Mouse (Mus musculus): Measurements from ENCODE around the gene Apobec3.
"Not testable (repeated sequence)": the region's sequence is repeated elsewhere in the genome, so short reads cannot be mapped to it uniquely, and the experiment has no call there.

Apobec3 gene

GRCm38 (mm10) chr15:79929734-79930133, 38.3 kb downstream of the Apobec3 start:
- no peak for DNase-seq

GRCm38 (mm10) chr15:79931496-79932141, 40.2 kb downstream of the Apobec3 start:
- peak; percentile 43 for DNase-seq

DNA sequence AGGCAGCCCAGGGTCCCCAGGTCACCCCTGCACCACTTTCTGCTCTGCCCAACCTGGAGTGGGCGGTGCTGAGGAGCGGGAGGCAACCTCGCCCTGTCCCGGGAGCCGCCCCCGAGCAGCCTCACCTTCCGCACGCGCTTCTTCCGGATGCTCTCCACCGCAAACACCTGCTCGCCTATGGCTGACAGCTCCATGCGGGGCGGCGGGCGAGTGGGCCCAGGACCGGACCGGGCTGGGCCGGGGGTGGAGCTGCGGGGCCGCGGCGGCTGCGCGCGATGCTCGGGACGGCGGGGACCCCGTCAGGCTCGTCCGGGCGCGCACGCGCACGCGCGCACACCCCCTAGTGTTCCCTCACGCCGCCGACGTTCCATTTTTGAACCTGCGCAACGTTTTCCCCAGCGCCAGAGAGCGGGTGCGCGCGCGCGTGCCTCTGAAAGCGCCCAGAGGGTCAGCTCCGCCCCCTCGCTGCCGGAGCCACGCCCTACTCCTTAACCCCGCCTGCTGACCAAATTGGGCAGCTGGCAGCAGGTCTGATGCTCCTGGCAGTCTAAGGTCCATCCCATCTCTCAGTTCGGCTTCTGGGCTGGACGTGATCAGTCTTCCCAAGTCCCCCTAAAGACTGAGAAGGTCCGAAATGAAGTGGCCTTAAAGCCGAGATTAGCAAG, 41.0 kb downstream of the Apobec3 start:
- DNase-seq = peak; percentile 95

GRCm38 (mm10) chr15:79933052-79933669, 41.7 kb downstream of the Apobec3 start:
- no peak for DNase-seq

DNA sequence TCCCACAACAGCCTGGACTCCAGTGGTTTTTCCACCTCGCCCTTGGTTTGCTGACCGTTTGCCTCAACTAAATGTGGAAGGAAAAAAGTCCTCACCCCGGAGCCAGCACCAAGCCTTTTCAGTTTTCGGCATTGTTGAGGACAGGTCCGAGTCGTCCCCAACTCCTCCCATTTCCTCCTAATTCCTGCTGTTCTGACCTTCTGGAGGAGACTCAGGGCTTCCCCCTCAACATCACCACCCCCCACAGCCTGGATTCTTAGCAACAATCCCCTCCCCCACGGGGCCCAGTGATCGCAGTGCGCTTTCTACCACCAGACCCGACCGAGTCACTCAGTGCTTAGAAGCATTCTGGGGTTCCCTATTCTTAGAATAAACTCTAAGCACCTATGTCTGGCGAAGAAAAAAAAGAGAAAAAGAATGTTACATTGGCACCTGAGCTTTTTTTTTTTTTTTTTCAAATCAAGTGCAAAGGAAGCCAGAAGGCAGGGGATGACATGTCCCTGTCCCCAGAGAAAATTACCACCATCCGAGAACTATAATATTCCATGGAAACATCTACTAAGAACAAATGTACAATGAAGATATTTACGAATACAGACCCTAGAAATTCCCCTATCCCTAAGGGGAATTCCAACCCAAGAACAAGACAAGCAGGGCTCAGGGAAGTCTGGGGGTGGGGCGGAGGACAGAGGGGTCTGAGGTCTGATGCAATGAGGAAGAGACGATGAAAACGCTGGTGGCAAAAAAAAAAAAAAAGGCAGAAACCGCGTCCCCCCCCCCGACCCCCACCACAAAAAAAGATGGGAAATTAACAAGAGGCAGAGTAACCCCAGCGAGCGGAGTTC, 42.4 kb downstream of the Apobec3 start:
- DNase-seq = no peak

GRCm38 (mm10) chr15:79934776-79935175, 43.3 kb downstream of the Apobec3 start:
- no peak for DNase-seq

- no peak for DNase-seq
These were observed 44.4 kb downstream of the Apobec3 start for GRCm38 (mm10) chr15:79935654-79936373.

DNA sequence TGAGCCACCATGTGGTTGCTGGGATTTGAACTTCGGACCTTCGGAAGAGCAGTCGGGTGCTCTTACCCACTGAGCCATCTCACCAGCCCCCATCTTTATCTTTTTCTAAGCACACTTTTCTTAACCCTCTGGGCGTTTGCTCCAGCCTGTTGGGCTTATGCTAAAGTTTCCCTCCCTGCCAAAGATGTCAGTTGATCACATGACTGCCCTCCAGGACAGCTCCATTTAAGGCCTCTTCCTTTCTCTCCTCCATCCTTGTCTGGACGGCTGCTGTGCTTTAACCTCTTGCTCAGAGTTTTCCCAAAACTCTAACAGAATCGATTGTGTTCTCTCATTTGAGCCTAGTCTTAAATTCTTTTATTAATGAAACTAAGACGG, 44.9 kb downstream of the Apobec3 start:
- DNase-seq = no peak

DNA sequence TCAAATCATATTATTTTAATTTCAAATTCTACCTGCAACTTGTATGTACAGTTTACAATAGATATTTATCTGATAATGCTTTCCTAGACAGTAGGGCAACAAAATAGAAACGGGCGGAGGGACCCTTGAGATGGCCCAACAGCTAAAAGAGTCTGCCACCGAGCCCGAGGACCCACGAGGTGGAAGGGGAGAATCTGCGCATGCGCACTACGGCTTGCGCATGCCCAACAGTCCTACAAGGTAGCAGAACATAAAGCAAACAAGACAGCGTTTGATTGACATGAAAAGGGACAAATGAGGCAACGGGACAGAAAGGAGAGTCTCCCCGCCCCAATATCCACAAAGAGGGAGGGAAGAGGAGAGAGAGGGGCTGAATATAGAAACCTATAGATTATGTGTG, 47.6 kb downstream of the Apobec3 start:
- DNase-seq = no peak

- DNase-seq = not testable (repeated sequence)
These were observed 48.0 kb downstream of the Apobec3 start for GRCm38 (mm10) chr15:79939501-79939900.

DNA sequence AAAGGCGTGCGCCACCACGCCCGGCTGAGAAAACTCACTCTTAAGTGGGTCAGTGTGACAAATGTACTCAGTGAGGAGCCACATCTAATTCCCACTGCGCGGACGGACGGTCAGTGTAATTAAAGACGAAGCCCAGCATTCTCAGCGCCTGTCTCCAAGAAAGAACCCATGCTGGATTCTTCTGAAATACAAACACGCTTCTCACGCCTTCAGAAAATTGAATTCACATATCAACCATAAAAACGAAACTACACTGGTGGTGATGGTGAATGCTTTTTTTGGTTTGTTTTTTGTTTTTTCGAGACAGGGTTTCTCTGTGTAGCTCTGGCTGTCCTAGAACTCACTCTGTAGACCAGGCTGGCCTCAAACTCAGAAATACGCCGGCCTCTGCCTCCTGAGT, 48.5 kb downstream of the Apobec3 start:
- DNase-seq = no peak

- DNase-seq = peak; percentile 61
These were observed 49.5 kb downstream of the Apobec3 start for GRCm38 (mm10) chr15:79940932-79941331.

DNA sequence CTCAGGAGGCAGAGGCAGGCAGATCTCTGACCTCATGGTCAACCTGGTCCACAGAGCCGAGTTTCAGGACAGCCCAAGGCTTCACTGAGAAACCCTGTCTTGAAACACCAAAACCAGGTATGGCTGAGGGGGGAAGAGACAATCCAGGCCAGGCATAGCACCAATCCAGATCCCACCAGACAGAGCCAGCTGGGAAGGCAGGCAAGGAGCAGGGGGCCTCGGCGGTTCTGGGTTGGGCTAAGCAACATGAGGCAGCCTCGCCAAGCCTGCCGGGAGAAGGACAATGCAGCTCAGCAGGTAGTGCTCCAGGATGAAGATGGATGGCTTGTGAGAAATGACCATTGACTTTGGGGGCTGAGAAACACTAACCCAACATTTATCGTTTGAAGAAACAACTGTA, 51.1 kb downstream of the Apobec3 start:
- DNase-seq = no peak

GRCm38 (mm10) chr15:79943584-79943983, 52.1 kb downstream of the Apobec3 start:
- no peak for DNase-seq

- no peak for DNase-seq
These were observed 53.5 kb downstream of the Apobec3 start for GRCm38 (mm10) chr15:79944948-79945347.

- DNase-seq = peak; percentile 89
These were observed 54.6 kb downstream of the Apobec3 start for GRCm38 (mm10) chr15:79946022-79946421.

DNA sequence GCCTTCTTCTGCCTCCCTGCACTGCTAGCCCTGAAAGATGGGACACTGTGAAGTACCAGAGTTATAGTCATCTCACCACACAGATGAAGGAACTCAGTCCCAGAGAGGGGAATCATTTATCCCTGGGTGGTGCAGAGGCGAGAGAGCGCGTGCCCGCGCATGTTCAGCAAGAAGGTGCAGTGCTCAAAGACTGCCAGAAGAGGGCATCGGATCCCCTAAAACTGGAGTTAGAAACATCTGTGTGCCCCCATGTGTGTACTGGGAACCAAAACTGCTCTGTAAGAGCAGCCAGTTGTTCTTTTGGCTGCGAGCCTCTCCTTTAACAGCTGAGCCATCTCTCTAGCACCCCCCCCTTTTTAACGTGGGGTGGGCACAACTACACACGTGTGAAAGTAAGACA, 55.3 kb downstream of the Apobec3 start:
- DNase-seq = peak; percentile 64

GRCm38 (mm10) chr15:79947681-79948080, 56.2 kb downstream of the Apobec3 start:
- DNase-seq = no peak

DNA sequence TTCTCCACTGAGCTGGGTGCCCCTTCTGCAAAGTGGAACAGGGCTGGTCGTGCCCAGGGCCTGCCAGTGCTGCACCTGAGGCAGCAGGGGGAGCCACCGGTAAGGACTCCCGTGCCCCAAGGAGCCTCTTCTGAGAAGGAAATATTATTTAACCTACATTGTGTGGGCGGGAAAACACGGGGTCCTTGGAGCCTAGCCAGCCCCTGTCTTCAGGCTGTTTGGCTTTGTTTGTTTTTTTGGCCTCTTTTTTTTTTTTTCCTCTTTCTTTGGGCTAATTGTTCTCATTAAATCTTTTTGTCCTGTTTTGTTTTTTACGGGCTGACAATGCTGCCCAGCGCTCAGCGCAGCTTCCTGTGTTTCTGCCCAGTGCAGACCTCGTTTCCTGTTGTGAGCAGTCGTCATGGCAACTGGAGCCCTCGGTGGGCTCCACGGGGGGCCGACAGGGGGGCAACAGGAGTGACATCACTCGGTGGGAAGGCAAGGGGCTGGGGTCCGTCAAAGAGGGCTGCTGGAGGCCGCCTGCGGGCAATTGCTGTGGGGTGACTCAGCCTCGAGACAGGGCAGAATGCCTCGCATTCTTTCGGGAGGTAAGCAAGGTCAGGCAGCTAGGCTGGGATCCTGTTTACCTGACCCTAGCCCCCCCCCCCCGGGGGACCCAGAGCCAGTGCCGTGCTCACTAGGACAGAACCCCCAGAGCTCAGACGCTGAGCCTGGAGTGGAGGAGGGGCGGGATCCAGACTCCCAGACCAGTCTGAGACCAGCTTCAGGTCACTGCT, 59.0 kb downstream of the Apobec3 start:
- peak; percentile 89 for DNase-seq

- DNase-seq = no peak
These were observed 59.8 kb downstream of the Apobec3 start for GRCm38 (mm10) chr15:79951226-79951625.

DNA sequence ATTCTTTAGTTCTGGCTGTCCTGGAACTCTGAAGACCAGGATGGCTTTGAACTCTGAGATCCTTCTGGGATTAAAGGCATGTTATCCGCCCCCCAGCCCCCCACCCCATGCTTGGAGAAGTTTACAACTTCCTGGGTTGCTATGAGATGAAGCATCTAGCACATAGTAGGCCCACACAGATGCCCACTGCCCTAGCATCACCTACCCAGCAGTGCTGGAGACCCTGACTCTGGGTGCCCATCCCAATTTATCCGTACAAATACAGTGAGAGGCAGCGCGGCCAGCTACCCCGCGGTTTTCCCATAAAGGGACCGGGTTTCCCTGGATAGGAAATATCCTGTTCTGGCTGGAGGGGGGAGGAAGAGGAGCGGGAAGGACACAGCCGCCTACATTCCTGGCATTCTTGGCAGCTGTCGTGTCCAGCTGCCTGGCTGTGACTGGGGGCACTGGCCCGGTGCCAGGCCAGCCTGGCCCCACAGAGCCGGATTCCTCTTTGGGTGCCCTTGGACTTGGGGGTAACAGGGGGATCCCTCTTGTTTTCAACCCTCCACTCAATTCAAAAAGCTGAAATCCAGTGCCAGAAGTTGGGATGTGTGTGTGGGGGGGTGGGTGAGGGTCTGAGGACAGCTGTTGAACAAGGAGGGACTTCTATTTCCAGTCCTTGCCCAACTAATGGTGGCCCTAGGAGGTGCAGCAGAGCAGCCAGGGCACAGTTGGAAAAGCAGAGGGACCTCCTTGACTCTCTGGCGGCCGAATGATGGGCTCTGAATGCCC, 60.5 kb downstream of the Apobec3 start:
- no peak for DNase-seq
